Mouse (Mus musculus) heart, embryonic 13.5 days (tissue): ENCODE measurements around the gene Strc. TPM values are rescaled to one million over a fixed set of nuclear protein-coding genes. Genes with fewer than 3 reads are reported as not detected.
"Not testable (repeated sequence)": the region's sequence is repeated elsewhere in the genome, so short reads cannot be mapped to it uniquely, and the experiment has no call there.

ENCODE experiments used
- ATAC-seq: fragments of 200-750 bp; cut with Nextera tagmentation; 2 replicates; pipeline ENCODE4 v1.8.0; 2017; ENCODE audit warnings: moderate TSS enrichment; ENCODE audit not compliant: insufficient number of reproducible peaks, low FRiP score, low TSS enrichment; ENCODE audit errors: extremely low read depth
- H3K27ac ChIP-seq: fragments of 300-500 bp; sonication (generic); replicated peaks from 2 replicates; pipeline ENCODE4 v1.5.1; 2015; ENCODE audit warnings: moderate library complexity, mild to moderate bottlenecking, inconsistent platforms
- H3K27me3 ChIP-seq: fragments of 300-500 bp; sonication (generic); replicated peaks from 2 replicates; pipeline ENCODE4 v1.6.1; 2015; ENCODE audit warnings: mild to moderate bottlenecking, inconsistent platforms
- H3K36me3 ChIP-seq: fragments of 300-500 bp; sonication (generic); 2 replicates; pipeline ENCODE4 v1.6.1; 2015; ENCODE audit warnings: mild to moderate bottlenecking, inconsistent platforms
- H3K4me1 ChIP-seq: fragments of 300-500 bp; sonication (generic); 2 replicates; pipeline ENCODE4 v1.6.1; 2015; ENCODE audit warnings: inconsistent platforms
- H3K4me2 ChIP-seq: fragments of 300-500 bp; sonication (generic); 2 replicates; pipeline ENCODE4 v1.6.1; 2015; ENCODE audit warnings: inconsistent platforms, mild to moderate bottlenecking, moderate library complexity
- H3K4me3 ChIP-seq: fragments of 300-500 bp; sonication (generic); 2 replicates; pipeline ENCODE4 v1.5.1; 2015; ENCODE audit warnings: moderate library complexity, mild to moderate bottlenecking, inconsistent platforms
- H3K9ac ChIP-seq: fragments of 300-500 bp; sonication (generic); 2 replicates; pipeline ENCODE4 v1.6.1; 2015; ENCODE audit warnings: inconsistent platforms, mild to moderate bottlenecking, moderate library complexity
- H3K9me3 ChIP-seq: fragments of 300-500 bp; sonication (generic); 2 replicates; pipeline ENCODE4 v1.6.1; 2016; ENCODE audit warnings: inconsistent platforms
- WGBS: fragments of 180-500 bp; shearing (Covaris S2); methylation state at CpG from one replicate; pipeline ENCODE4 v1.1.7; 2015; ENCODE audit warnings: mixed read lengths; 5-methylcytosine and 5-hydroxymethylcytosine counted together
- polyA plus RNA-seq: library from polyadenylated mRNA; unstranded; fragments of >200 nt; fragmentation: Nextera tagmentation; extraction: Ambion mirVana; gene quantifications from 2 replicates; pipeline ENCODE4 v1.2.1, GENCODE M21; 2015

Strc gene
- not detected in 2 replicates for polyA plus RNA-seq

GRCm38 (mm10) chr2:121386961-121387575, at the start of gene Strc:
TSS of gene Strc (minus strand) at chr2:121387168.
- 91% methylated on average over 17 of the region's 17 CpGs for WGBS
- H3K27me3 ChIP-seq, H3K9me3 ChIP-seq, H3K36me3 ChIP-seq, H3K4me1 ChIP-seq, ATAC-seq, H3K4me3 ChIP-seq, H3K9ac ChIP-seq, H3K27ac ChIP-seq, H3K4me2 ChIP-seq: not testable (repeated sequence)

DNA sequence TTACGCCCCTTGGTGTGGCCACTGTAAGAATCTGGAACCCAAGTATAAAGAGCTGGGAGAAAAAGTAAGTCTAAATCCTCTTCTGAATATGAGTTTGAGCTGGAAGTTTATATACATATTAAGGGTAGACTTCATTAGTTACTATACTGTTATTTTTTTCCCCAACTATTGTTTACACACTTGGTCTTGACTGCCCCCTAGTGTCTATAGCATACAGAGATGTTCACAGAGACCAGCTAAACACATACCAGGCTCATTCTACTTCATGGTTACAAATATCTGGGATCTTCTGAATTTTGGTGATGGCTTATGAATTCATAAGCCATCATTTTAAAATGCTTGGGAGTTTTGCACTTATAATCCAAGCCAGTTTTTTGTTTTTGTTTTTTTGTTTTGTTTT, 47.9 kb upstream of the Strc start:
- no peak for ATAC-seq
- H3K27ac ChIP-seq, result no peak overlapping the region
- no peak overlapping the region for H3K9ac ChIP-seq
- WGBS, result 94% methylated on average over 1 of the region's 1 CpGs
- no peak overlapping the region for H3K4me2 ChIP-seq
- no peaks in the 10 kb centered on the region for H3K9me3 ChIP-seq
- no peak overlapping the region for H3K4me3 ChIP-seq
- H3K27me3 ChIP-seq, result no peaks in the 10 kb centered on the region
- H3K36me3 ChIP-seq, result peaks cover 99% of the 10 kb centered on the region
- H3K4me1 ChIP-seq, result no peaks in the 10 kb centered on the region

DNA sequence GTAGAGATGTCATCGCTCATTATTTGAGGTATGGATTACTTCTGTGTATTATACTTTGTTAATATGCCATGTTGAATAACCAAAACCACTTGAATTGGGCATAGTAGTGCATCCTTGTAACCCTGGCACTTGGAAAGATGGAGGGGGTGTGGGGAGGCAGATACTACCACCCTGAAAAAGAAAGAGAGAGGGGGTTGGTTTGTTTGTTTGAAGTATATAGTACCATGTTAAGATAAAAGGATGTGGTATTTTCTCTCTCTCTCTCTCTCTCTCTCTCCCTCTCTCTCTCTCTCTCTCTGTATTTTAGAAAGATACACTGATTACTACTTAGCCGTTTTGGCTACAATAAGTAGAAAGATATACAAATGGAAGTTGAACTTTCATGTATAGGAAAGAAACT, 38.9 kb upstream of the Strc start:
- Histone ChIP-seq H3K4me2 (no peak overlapping the region), H3K9me3 (no peaks in the 10 kb centered on the region), H3K4me3 (no peak overlapping the region), H3K9ac (no peak overlapping the region), H3K27me3 (no peaks in the 10 kb centered on the region), H3K36me3 (peaks cover 99% of the 10 kb centered on the region), H3K27ac (no peak overlapping the region), H3K4me1 (no peaks in the 10 kb centered on the region)
- ATAC-seq, result no peak
- 88% methylated on average over 2 of the region's 2 CpGs for WGBS

GRCm38 (mm10) chr2:121423166-121423565, 36.2 kb upstream of the Strc start:
- ATAC-seq, result no peak
- Histone ChIP-seq H3K4me3 (no peak overlapping the region), H3K27me3 (no peaks in the 10 kb centered on the region), H3K36me3 (peaks cover 94% of the 10 kb centered on the region), H3K9me3 (no peaks in the 10 kb centered on the region), H3K4me1 (peaks cover 5% of the 10 kb centered on the region; the same call in 1 of the 2 replicates), H3K27ac (no peak overlapping the region), H3K4me2 (no peak overlapping the region), H3K9ac (no peak overlapping the region)
- WGBS, result 89% methylated on average over 2 of the region's 2 CpGs

DNA sequence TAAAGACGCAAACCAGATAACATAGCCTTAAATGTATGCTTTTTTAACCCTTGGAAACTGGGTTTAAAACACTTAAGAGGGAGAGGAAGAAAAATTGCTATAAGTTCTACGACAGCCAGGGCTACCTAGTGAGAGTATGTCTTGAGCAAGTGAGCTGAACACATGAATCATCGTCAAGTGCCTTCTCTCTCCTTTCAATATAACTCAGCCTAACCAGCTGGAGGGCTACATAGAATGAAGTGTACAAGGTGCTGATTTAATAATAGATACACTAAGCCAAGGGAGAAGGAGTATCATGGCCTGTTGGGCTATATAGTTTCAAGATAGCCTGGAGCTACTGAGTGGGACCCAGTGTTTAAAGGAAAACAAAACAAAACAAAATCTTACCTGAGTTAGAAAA, 31.5 kb upstream of the Strc start:
- no peak for ATAC-seq
- Histone ChIP-seq H3K4me1 (peaks cover 36% of the 10 kb centered on the region), H3K9me3 (no peaks in the 10 kb centered on the region), H3K4me2 (no peak overlapping the region), H3K36me3 (peaks cover 70% of the 10 kb centered on the region), H3K4me3 (no peak overlapping the region), H3K27ac (no peak overlapping the region), H3K9ac (no peak overlapping the region), H3K27me3 (no peaks in the 10 kb centered on the region)
- WGBS, result 83% methylated on average over 3 of the region's 3 CpGs

DNA sequence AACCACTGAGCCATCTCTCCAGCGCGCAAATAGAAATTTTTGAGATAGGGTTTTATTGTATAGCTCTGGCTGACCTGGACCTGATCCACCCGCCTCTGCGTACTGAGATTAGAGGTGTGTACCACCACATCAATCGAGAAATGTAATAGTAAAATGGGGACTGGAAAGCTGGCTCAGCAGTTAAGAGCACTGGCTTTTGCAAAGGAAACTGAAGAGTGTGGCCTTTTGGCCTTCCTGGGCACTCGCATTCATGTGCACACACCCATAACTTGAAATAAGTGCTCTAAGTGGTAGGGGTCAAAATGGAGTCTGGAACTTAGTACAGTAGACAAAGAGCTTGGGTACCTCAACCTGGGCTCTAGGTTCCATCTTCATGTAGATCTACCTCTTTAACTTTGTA, 29.4 kb upstream of the Strc start:
- H3K4me2 ChIP-seq, result peak overlapping the region; percentile 82
- peaks cover 42% of the 10 kb centered on the region for H3K4me1 ChIP-seq
- peak overlapping the region; percentile 100 for H3K4me3 ChIP-seq
- H3K36me3 ChIP-seq, result peaks cover 50% of the 10 kb centered on the region
- ATAC-seq, result no peak
- no peaks in the 10 kb centered on the region for H3K27me3 ChIP-seq
- H3K9me3 ChIP-seq, result no peaks in the 10 kb centered on the region
- no peak overlapping the region for H3K27ac ChIP-seq
- no peak overlapping the region for H3K9ac ChIP-seq
- 79% methylated on average over 6 of the region's 6 CpGs for whole genome bisulfite sequencing

GRCm38 (mm10) chr2:121415591-121415990, 28.6 kb upstream of the Strc start:
- H3K27me3 ChIP-seq, result no peaks in the 10 kb centered on the region
- no peak overlapping the region; the same call in 1 of the 2 replicates for H3K27ac ChIP-seq
- WGBS, result 56% methylated on average over 3 of the region's 3 CpGs
- H3K4me2 ChIP-seq, result peak overlapping the region; percentile 82
- ATAC-seq, result no peak
- peaks cover 43% of the 10 kb centered on the region for H3K36me3 ChIP-seq
- no peaks in the 10 kb centered on the region for H3K9me3 ChIP-seq
- peak overlapping the region; percentile 100 for H3K9ac ChIP-seq
- H3K4me1 ChIP-seq, result peaks cover 42% of the 10 kb centered on the region
- peak overlapping the region; percentile 100 for H3K4me3 ChIP-seq

DNA sequence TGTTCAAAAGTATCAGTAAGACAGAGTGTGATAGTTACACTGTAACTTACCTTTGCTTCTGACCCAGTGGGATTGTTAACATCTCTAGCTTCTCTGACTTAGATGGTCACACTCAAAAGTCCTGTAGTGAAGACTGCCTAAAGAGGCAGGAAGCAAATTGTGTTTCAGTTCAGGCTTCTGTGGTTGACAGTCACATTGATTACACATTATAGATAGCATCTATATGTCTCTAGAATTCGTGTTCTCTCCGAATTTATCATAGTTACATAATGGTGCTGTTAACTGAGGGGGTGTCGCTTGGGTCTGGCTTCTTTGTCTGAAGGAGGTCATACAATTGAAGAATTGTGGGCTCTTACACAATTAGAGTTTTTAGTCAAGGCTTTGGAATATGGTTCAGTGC, 28.1 kb upstream of the Strc start:
- peaks cover 42% of the 10 kb centered on the region for H3K4me1 ChIP-seq
- H3K27ac ChIP-seq, result no peak overlapping the region
- 35% methylated on average over 3 of the region's 3 CpGs for WGBS
- peaks cover 39% of the 10 kb centered on the region for H3K36me3 ChIP-seq
- no peaks in the 10 kb centered on the region for H3K27me3 ChIP-seq
- H3K4me3 ChIP-seq, result peak overlapping the region; percentile 100
- H3K9me3 ChIP-seq, result no peaks in the 10 kb centered on the region
- ATAC-seq, result no peak
- peak overlapping the region; percentile 82 for H3K4me2 ChIP-seq
- peak overlapping the region; percentile 100 for H3K9ac ChIP-seq

DNA sequence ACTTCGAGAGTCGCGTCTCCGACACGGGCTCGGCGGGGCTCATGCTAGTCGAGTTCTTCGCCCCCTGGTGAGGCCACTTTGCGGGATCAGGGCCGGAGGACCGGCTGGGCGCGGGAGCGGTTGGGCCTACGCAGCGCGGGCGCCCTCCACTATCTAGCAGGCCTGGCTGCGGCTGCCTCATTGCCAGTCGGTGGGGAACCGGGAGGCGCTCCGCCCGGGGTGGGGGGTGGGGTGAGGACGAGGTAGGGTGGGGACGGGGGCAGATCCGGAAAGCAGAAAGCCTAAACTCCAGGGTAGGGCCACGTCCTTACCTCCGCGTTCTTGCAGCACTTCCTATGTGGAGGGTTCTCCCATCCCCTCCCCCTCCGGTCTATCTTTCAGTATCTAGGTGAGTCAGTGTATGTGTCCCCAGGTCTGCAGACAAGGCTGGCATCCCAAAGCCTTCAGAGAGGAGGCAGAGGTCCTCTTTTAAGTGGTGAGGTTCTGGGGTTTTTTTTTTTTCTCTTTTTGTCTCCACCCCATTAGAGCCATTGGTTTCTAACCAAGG, 27.2 kb upstream of the Strc start:
- no peaks in the 10 kb centered on the region for H3K9me3 ChIP-seq
- H3K4me2 ChIP-seq, result peak overlapping the region; percentile 82
- peaks cover 34% of the 10 kb centered on the region for H3K36me3 ChIP-seq
- H3K27me3 ChIP-seq, result no peaks in the 10 kb centered on the region
- peak; percentile 60 for ATAC-seq
- H3K4me1 ChIP-seq, result peaks cover 42% of the 10 kb centered on the region
- peak overlapping the region; percentile 100 for H3K9ac ChIP-seq
- H3K27ac ChIP-seq, result peak overlapping the region; percentile 99
- H3K4me3 ChIP-seq, result peak overlapping the region; percentile 100
- WGBS, result 0% methylated on average over 32 of the region's 32 CpGs

GRCm38 (mm10) chr2:121413387-121414042, 26.5 kb upstream of the Strc start, which contains the start of the genes Pdia3 and Catsper2:
TSS of gene Pdia3 (plus strand) at chr2:121413775.
TSS of gene Catsper2 (minus strand) at chr2:121413792.
- Histone ChIP-seq H3K4me3 (peak within 1 kb of the TSS; percentile 100), H3K27me3 (no peaks in the 10 kb centered on the region), H3K4me1 (peaks cover 41% of the 10 kb centered on the region), H3K27ac (peak within 1 kb of the TSS; percentile 99), H3K9ac (peak within 1 kb of the TSS; percentile 100), H3K4me2 (peak within 1 kb of the TSS; percentile 82), H3K36me3 (peaks cover 27% of the 10 kb centered on the region), H3K9me3 (no peaks in the 10 kb centered on the region)
- ATAC-seq, result peak; percentile 98
- WGBS, result under 1% methylated on average over 68 of the region's 68 CpGs

DNA sequence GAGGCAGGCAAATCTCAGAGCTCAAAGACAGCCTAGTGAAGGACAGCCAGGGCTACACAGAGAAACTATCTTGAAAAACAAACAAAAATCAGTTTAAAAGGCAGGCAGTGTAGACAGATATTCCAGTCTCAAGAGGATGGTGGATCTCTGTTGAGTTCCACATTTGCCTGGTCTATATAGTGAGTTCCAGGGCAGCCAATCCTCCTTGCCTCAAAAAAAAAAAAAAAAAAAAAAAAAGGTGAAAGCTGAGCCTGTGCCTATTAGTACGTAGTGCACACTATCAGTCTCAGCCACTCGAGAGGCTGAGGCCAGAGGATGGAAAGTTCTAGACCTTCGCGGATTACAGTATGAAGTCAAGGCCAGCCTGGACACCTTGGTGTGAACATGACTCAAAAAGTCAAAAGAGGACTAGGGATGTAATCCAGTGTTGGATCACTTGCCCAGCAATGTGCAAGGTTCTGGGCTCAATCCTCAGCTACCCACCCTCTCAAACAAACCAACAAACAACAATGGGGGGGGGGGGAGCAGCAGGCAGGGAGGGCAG, 25.9 kb upstream of the Strc start:
- no peak for ATAC-seq
- WGBS, result 11% methylated on average over 4 of the region's 4 CpGs

More for the DNA sequence above, 25.9 kb upstream of the Strc start:
- H3K9me3 ChIP-seq, result no peaks in the 10 kb centered on the region
- peaks cover 21% of the 10 kb centered on the region for H3K36me3 ChIP-seq
- H3K9ac ChIP-seq, result peak overlapping the region; percentile 100
- H3K4me2 ChIP-seq, result peak overlapping the region; percentile 82
- H3K4me1 ChIP-seq, result peaks cover 37% of the 10 kb centered on the region
- H3K27ac ChIP-seq, result peak overlapping the region; percentile 99
- no peaks in the 10 kb centered on the region for H3K27me3 ChIP-seq
- H3K4me3 ChIP-seq, result peak overlapping the region; percentile 100
